Mouse (Mus musculus) liver, postnatal 0 days (tissue): ENCODE results near the gene Uba5.

Source experiments
- CTCF ChIP-seq: sonication (generic); IDR thresholded peaks from 2 replicates; pipeline ENCODE4 v1.5.1; 2016; ENCODE audit warnings: antibody characterized with exemption, low read depth
- EP300 ChIP-seq: IDR thresholded peaks from 2 replicates; pipeline ENCODE4 v1.6.1; 2016; ENCODE audit warnings: antibody characterized with exemption, low read depth, mild to moderate bottlenecking

DNA sequence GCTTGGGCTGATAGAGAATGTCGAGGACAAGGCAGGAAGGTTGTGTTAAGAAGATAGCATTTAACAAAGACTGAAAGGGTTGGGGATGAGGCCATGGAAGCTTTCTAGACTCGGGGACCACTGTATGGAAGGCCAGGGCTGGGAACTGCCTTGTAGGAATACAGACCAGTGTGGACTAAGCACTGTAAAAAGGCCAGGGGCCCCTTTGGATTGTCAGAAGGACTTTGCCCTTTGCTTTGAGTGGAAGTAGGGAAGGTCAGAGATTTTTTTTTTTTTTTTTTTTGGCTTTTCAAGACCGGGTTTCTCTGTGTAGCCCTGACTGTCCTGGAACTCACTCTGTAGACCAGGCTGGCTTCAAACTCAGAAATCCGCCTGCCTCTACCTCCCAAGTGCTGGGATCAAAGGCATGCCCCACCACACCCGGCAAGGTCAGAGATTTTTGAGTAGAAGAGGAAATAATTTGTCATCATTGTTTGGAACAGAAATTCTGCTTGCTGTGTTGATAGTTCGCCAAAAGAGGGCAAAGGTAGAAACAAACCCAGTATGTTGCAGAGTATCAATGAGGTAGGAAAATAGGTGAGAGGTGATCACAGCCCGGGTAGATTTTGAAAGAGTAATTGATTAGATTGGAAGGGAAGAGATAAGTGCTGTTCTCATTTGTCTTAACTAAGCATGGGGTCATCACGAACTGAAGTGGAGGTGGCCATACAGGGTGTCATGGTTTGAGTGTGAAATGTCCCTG, 8.1 kb upstream of the Uba5 start:
- TF ChIP-seq CTCF, result no peak
- no peak for TF ChIP-seq EP300
